Mouse (Mus musculus) layer of hippocampus, postnatal 36 days (tissue): ENCODE measurements around the gene Trim24. TPM values are rescaled to one million over a fixed set of nuclear protein-coding genes. Genes with fewer than 3 reads are reported as not detected.
A peak's percentile ranks its signal among the peaks of the same experiment; 100 is the strongest.
"Not testable (repeated sequence)": the region's sequence is repeated elsewhere in the genome, so short reads cannot be mapped to it uniquely, and the experiment has no call there.

Experiments used
- DNase-seq, 2 experiments: peaks; one replicate each; pipeline ENCODE4 v3.0.0; 2022
- total RNA-seq, 2 experiments: library from RNA; stranded (reverse); gene quantifications; 2 replicates each; pipeline ENCODE4 v1.2.3; 2021

The Trim24 gene
- 10 to 100 TPM; 36.9 to 39.9 TPM for total RNA-seq

DNA sequence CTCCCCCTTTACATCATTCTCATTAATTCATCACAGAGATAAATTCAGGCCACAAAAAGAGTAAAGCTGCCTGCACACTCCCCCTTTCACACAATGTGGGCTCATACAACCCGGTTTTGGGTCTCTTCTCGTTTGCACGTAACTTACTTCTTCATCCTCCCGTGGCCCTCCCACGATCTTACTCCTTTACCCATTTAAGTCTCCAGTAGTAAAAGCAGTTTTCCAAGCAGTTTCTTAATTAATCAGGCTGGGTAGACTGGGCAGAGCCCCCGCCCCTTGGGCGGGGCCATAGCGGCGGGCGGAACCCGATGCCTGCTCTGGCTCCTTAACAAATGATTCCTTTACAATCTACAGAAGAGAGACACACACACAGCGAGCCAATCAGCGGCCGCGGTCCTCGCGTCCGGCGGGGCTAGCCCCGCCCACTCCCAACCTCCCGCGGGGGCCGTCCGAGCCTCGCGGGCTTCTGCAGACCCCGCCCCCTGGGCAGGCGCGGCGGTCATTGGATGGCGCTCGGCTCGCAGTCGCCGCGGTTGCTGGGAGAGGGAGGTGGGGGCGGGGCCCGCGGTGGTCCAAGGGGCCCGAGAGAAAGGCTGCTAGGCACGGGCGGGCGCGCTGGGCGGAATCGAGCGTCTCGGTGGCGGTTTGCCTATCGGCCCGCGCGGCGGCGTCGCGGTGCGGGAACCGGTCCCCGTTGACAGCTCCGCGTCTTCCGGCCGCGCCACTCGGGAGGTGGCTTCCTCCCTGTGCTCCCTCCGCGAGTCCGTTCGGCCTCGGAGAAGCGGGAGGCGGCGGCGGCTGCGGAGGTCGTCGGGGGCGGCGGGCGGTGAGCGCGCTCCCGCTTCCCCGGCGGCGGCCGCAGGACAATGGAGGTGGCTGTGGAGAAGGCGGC is at the start of gene Trim24:
Gene Trim24 (plus strand): TSS at position 567 of the 892 bp plus-strand sequence.
- DNase-seq = peak; percentile 94 to 95

DNA sequence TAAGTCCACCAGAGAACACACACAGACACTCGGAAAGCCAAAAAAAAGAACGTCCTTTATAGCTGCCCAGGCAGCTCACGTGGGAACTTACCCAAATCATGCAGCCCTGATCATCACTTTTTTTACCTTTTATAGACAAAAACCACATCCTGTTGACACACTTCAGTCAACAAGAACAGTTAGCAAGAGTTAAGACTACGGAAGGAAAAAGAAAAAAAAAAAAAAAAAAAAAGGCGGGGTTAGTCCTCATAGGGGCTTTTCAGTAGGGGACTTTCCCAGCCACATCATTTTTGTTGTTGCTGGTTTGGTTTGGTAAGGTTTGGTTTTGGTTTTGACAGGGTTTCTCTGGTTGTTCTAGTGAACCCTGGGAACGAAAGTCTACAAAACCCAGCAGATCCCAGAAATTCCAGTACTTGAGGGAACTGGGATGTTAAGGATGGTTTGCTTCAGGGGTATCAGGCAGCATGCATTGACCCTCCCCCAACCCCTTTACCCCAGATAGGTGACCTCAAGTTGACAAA is 49.0 kb upstream of the Trim24 start:
- DNase-seq = no peak

DNA sequence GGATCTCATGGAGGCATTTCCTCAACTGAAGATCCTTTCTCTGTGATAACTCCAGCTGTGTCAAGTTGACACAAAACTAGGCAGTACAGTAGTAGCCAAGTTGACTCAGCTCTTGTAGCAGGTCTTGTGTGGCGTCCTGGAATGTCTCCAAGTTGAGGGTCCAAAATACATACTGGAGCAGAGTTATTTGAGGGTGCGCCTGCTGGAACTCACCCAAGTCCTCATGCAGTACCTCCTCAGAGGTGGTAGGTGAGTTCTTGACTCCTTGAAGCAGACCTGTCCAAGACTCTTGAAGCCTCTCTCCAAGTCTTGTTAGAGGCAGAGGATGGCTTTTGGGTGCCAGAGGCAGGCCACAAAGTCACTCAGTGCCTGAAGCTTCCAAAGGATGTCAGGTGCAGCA is 48.2 kb upstream of the Trim24 start:
- no peak for DNase-seq

DNA sequence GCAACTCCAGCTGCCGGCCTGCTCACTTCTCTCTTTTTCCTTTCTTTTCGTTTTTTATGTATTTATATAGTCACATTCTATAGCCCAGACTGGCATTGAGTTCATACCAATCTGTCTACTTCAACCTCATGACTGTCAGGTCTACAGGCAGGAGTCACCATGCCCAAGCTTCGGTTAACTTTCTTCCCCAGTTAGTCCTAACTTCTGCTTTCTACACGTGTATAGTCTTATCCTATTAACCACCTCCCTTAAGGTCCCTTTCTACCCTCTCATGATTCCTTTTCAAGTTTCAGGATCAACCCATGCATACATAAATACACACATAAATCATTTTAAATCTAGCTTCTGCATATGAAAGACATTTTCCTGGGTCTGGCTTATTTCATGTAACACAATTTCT is 46.9 kb upstream of the Trim24 start:
- DNase-seq = no peak

DNA sequence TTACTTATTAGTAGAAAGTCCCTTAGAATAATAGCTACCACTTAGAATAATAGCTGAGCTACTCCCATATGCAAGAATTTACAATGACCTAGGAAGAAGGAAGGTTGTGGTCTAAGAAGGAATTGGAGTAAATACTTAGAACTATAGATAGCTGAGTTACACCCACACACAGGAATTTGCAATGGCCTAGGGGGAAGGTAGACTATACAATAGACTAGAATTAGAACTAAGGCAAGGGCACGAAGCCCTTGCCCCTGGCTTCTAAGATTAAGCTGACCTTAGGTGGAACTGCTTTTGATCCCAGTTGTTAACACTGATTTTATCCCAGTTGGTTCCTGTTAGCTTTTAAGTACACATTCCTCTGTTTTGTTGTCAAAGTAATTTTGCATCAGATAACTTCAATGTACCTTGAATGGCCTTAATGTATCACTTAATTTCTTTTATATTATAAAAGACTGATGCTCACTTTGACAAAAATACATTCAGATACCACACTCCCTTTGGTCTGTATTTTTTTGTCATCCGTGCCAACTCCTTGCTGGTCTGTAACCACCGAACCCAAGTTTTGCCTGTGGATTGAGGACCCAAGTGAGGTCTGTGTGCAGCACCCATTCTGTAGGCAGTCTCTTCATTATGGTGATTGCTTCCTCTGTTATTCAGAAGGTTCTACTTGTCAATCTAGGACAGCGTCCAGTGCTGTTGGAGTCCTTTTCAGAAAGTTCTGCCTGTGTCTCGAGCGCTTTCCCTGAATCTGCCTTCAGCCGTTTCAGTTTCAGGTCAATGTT is 45.1 kb upstream of the Trim24 start:
- not testable (repeated sequence) for DNase-seq

DNA sequence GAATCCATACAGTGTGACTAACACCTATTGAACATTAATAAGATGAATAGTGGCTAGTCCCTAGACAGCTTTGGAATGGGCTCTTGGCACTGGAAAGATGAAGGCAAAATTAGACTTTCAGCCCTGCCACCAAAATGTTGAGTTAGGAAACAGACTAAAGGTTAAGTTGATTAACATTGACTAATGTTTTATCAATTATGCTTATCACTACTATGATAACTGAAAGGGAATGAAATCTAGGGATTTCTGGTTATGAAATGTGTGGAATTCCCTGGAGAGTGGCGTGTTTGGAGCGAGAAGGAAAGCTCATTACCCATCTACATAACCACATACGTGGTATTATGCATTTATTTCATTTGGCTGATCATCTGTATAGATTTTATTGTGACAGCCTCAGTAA is 41.7 kb upstream of the Trim24 start:
- no peak for DNase-seq

DNA sequence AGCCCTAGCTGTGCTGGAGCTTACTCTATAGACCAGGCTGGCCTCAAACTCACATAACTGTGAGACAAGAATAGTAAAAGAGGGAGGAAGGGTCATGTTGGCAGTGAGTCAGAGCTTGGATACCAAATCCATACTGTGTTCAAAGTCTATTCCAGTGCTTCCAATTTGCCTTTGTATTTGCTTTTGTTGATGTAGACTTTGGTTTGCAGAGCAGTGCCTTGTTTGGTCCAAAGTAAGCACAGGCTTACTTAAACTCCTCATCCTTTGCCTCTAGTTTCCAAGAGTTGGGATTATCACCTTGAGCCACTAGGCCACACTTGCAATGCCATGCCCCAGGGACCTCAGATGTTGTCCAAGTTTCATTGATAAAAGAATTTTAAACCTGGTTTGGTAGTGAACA is 41.0 kb upstream of the Trim24 start:
- DNase-seq = no peak

DNA sequence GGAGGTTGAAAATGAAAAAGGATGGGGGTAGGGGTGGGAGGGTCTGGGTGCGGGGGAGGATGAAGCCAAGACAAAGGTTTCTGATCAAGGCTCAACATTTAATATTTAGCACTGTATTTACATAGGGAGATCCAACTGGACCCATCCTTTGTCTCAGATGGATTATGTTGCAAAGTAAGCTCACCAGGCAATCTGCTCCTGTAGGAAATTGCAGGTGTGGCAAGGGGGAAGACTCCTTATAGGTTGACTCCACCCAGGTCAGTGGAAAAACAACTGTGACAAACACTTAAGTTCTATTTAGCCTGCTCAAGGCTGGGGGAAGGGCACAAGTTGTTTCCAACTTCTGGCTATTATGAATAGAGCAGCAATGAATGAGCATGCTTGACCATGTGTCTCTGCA is 36.9 kb upstream of the Trim24 start:
- DNase-seq = no peak

DNA sequence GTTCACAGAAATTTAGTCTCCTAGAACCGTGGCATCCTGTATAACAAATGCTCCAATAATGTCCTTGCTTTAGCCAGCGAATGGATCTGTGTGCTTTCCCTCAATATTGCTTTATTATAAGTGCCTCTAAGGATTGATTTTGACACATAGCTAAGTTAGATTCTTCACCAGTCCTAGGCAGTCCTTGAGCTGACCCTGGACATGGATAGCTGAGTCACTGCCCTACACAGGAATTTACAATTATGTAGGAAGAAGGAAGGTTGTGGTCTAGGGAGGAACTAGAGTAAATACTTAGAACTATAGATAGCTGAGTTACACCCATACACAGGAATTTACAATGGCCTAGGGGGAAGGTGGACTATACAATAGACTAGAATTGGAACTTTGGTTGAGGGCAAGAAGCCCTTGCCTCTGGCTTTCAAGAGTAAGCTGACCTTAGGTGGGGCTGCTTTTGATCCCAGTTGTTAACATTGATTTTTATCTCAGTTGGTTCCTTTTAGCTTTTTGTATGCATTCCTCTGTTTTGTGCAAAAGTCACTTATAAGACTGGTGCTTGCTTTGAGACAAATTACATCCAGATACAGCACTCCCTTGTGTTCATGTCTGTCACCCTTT is 33.6 kb upstream of the Trim24 start:
- DNase-seq = not testable (repeated sequence)

DNA sequence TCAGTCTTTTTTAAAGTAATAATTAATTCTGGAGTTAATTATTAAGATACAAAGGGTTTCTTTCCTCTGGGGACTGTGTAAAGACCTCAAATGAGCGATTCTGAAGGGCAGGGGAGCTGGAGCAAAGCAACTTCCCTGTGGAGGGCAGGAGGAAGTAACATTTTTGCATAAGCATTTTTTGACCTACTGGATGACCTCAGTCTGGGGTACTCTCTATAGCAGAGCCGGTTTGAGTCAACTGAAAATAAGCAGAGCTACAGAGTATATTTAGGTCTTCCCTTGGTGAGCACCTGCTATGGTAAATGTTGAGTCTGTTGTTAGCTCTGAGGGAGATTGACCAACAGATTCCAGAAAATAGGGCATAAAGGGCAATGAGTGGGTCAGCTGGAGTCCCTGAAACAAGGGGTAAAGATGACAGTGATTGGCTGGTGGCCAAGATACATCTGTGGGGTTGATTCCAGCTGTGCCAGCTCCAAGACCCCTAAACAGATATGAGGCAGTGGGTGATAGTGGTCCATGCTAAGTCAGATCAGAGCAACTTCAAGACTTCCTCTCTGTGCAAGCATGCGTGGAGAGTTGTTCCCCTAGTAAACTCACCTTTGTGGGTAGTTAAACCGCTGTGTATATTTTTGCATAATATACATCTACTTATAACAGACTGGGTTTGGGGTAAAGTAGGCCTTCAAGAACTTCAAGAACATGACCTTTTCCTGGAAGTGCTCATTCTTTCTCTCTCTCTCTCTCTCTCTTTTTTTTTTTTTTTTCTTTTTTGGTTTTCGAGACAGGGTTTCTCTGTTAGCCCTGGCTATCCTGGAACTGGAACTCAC is 27.6 kb upstream of the Trim24 start:
- DNase-seq = no peak

DNA sequence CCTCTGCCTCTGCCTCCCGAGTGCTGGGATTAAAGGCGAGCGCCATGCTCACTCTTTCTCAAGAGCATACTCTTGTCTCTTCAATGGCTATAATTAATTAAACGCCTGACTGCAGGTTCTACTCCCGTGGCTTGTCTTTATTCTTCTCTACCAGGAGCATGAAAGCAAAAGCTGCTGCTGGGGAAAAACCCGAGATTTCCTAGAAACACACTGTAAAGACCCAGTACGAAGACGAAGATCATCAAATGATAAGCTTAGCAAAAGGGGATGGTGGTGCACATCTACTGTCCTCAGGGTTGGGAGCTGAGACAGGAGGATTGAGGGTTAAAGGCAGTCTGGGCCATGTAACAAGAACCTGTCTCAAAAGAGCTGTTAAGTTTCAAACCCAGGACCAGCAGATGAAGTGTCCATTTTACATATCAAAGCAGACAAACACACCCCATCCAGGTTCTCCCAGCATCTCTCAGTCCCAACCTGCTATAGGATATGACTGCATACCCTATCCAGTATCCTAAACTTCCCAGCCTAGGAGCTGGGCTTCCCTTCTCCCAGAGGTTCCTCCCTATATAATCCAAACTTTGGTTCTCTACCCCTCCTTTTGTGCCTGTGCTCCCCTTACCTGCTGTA is 26.9 kb upstream of the Trim24 start:
- no peak for DNase-seq

DNA sequence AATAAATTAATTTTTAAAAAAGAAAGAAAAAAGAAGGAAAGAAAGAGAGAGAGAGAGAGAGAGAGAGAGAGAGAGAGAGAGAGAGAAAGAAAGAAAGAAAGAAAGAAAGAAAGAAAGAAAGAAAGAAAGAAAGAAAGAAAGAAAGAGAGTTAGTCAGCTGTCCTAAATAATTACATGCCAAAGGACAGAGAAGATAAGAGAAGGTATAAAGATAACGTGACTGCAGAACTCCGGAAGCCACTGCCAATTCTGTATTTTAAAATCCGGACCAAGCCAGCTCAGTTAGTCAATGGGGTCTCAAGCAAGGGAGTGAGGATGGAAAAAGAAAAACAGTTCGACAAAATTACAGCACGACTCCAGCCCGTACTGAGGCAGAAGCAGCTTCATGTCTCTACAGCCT is 25.7 kb upstream of the Trim24 start:
- not testable (repeated sequence) for DNase-seq

DNA sequence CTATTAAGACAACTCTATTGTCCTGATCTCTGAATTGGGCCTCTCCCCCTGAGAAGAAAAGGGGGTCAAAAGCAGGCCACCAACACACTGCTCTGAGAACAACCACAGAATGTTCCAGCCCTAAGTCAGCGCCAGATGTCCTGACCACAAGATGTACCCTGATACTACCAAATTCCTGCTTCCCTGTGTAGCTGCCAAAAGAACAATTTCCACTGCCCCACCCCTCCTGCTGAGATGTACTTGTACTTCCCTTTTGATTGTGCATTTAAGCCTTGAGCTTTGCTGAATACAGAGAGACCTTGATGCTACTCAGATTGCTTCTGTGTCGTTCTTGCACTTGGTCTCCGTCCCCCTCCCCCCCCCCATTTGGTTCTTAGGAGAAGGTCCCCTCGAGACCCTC is 23.1 kb upstream of the Trim24 start:
- not testable (repeated sequence) for DNase-seq

DNA sequence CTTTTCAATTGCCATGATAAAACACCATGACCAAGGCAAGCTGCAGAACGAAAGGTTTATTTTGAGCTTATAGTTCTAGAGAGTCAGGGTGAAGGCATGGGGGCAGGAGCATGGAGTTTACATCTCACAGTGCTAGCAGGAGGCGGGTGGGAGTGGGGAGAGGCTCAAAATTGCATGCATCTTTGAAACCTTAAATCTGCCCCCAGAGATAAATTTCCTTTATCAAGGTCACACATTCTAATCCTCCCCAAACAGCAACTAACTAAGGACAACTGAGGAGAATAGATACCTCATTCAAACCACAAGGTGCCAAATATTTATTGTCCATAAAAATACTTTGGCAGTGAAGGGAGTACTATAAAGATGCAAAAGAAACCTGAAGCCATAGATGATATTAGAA is 19.3 kb upstream of the Trim24 start:
- no peak for DNase-seq

DNA sequence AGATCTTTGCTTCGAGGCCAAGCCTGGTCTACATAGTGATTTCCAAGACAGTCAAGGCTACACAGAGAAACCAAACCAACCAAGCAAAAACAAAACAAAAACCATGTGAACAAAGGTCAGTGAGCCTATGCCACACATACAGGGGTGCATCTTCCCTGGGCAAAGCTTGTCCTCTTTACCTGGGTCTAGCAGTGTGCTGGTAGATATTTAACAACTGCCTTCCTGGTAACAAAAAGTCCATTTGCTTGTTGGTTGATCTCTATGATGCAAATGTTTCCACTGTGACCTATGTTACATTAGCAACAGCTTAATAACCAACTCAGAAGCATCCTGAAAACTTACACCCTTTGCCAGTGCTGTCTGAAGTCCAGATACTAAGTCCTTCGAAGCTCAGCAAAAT is 17.3 kb upstream of the Trim24 start:
- DNase-seq = no peak

DNA sequence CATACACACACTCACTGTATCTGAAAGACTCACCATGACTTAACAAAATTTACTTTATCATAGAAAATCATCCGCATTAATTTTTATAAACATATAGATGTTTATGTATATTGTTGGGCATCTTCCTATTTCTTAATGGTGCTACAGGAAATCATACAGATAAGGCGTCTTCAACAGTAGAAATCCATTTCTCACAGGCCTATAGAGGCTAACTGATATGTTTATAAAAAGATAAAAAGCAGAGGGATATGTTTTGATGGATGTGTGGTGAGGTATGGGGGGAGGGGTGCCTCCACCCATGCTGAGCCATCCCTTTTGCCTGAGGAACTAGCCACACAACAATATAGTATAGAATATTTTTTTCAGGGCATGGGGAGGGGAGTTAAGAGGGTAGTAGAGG is 15.2 kb upstream of the Trim24 start:
- no peak for DNase-seq

DNA sequence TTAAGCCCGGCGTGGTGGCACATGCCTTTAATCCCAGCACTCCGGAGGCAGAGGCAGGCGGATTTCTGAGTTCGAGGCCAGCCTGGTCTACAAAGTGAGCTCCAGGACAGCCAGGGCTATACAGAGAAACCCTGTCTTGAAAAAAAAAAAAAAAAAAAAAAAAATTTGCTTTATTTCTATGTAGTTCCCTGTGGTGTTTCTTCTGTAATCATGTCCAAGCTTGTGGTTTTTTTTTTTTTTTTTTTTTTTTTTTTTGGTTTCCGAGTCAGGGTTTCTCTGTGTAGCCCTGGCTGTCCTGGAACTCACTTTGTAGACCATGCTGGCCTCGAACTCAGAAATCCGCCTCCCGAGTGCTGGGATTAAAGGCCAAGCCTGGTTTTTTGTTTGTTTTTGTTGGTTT is 14.3 kb upstream of the Trim24 start:
- DNase-seq = not testable (repeated sequence)

DNA sequence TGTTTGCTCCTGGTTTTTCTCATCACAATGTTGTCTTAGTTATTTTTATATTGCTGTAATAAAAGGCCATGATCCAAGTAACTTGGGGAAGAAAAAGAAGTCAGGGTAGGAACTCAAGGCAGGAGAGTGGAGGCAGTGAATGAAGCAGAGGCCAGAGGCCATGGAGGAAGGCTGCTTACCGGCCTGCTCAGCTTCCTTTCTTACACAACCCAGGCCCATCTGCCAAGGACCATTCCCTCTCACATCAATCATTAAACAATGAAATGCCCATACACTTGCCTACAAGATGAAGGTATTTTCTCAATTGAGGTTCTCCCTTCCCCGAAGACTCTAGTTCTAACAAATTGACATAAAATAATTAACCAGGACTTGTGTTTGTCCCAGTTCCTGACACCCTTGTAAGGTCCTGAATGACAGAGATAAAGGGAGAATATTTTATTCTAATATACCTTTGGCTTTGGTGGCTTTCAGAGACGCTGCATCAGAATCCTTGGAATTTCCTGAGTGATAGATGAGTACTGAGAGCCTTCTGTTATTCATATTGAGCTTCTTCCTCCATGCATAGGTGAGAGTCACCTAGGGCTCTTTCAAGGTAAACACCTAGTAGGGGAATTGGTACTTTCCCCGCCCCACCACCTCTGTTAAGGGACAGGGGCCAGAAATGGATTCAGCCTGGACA is 13.3 kb upstream of the Trim24 start:
- no peak for DNase-seq

DNA sequence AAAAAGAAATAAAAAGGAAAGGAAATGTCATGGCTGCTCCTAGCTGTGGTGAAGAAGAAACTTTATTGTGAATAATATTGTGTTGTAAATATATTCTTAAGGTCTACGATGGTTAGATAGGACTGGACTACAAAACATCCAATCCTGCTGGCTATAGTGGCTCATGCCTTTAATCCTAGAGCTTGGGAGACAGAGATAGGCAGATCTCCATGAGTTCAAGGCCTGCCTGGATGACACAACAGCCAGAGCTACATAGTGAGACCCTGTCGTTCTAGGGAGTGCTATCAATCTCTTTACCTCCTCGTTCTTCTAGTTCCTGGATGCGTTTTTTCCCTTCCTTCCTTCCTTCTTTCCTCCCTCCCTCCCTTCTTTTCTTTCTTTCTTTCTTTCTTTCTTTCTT is 12.5 kb upstream of the Trim24 start:
- no peak for DNase-seq

DNA sequence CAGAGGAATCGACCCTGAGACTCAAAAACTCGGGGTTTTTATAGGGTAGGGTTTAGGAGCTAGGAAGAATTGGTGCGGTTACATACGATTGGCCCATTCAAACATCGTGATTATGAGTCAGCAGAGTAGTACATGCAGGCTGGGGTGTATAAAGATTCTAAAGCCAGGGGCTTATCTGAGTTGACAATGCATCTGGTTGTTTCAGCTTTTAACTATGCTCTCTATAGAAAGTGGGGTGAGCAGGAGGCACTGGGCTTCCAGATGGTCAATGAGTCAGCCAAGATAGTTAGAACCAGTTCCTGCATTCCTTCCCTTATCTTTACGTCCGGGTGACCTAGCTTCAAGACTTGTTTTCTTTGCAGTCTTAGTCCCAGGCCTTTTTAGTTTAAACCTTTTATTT is 7.7 kb upstream of the Trim24 start:
- DNase-seq = no peak
